Mouse (Mus musculus) thymus, postnatal 25 days (tissue): ENCODE data around the gene Atxn3.
A peak's percentile ranks its signal among the peaks of the same experiment; 100 is the strongest.
"Not testable (repeated sequence)": the region's sequence is repeated elsewhere in the genome, so short reads cannot be mapped to it uniquely, and the experiment has no call there.

Experiments
- DNase-seq: peaks from one replicate; pipeline ENCODE4 v3.0.0; 2022

Gene Atxn3

GRCm38 (mm10) chr12:101957079-101957941 is 736 bp downstream of the Atxn3 start:
- no peak for DNase-seq

- DNase-seq = not testable (repeated sequence)
These were observed 2.2 kb downstream of the Atxn3 start for GRCm38 (mm10) chr12:101955821-101956220.

- no peak for DNase-seq
These were observed 9.2 kb downstream of the Atxn3 start for GRCm38 (mm10) chr12:101948801-101949200.

- no peak for DNase-seq
These were observed 10.1 kb downstream of the Atxn3 start for GRCm38 (mm10) chr12:101947986-101948385.

- no peak for DNase-seq
These were observed 20.5 kb downstream of the Atxn3 start for GRCm38 (mm10) chr12:101937572-101937971.

- no peak for DNase-seq
These were observed 22.8 kb downstream of the Atxn3 start for GRCm38 (mm10) chr12:101935223-101935622.

GRCm38 (mm10) chr12:101928423-101928822 is 29.6 kb downstream of the Atxn3 start:
- DNase-seq = no peak

GRCm38 (mm10) chr12:101922313-101922712 is 35.7 kb downstream of the Atxn3 start:
- DNase-seq = no peak

- no peak for DNase-seq
These were observed 38.2 kb downstream of the Atxn3 start for GRCm38 (mm10) chr12:101919847-101920246.

- DNase-seq = no peak
These were observed 40.9 kb downstream of the Atxn3 start for GRCm38 (mm10) chr12:101917165-101917564.

- DNase-seq = peak; percentile 89
These were observed 45.2 kb downstream of the Atxn3 start, which contains the start of gene Trip11 for GRCm38 (mm10) chr12:101912626-101913490. TSS of gene Trip11 (minus strand) at chr12:101913267.

GRCm38 (mm10) chr12:101911346-101911745 is 46.7 kb downstream of the Atxn3 start:
- no peak for DNase-seq

- no peak for DNase-seq
These were observed 47.7 kb downstream of the Atxn3 start for GRCm38 (mm10) chr12:101910360-101910759.

GRCm38 (mm10) chr12:101905817-101906216 is 52.2 kb downstream of the Atxn3 start:
- DNase-seq = peak; percentile 44

GRCm38 (mm10) chr12:101904906-101905305 is 53.1 kb downstream of the Atxn3 start:
- DNase-seq = no peak

- DNase-seq = no peak
These were observed 53.9 kb downstream of the Atxn3 start for GRCm38 (mm10) chr12:101904170-101904569.

GRCm38 (mm10) chr12:101899671-101900245 is 58.3 kb downstream of the Atxn3 start:
- no peak for DNase-seq

- DNase-seq = no peak
These were observed 59.1 kb downstream of the Atxn3 start for GRCm38 (mm10) chr12:101898966-101899365.

- DNase-seq = peak; percentile 79
These were observed 60.9 kb downstream of the Atxn3 start for GRCm38 (mm10) chr12:101897113-101897512.

- no peak for DNase-seq
These were observed 64.8 kb downstream of the Atxn3 start for GRCm38 (mm10) chr12:101893296-101893695.

- no peak for DNase-seq
These were observed 65.2 kb downstream of the Atxn3 start for GRCm38 (mm10) chr12:101892832-101893231.

- DNase-seq = no peak
These were observed 67.0 kb downstream of the Atxn3 start for GRCm38 (mm10) chr12:101891066-101891465.

GRCm38 (mm10) chr12:101889351-101889750 is 68.7 kb downstream of the Atxn3 start:
- DNase-seq = no peak
